Mouse (Mus musculus) left cerebral cortex, postnatal 14 days (tissue): Measurements from ENCODE around the gene Rap1gap. TPM values are rescaled to one million over a fixed set of nuclear protein-coding genes. Genes with fewer than 3 reads are reported as not detected.

ENCODE experiments used
- DNase-seq, 2 experiments: peaks; one replicate each; pipeline ENCODE4 v3.0.0; 2021 to 2022; ENCODE audit warnings: low spot score in 2 of 2, mixed read lengths in 1 of 2
- intact Hi-C: fragments of 180-260 bp; cut with DNase I; formaldehyde crosslinking; loops from one replicate; pipeline ENCODE4 v1.15.1; 2025
- total RNA-seq, 2 experiments: library from RNA; stranded (reverse); gene quantifications; 2 replicates each; pipeline ENCODE4 v1.2.3; 2021

The Rap1gap gene
- total RNA-seq, 2 experiments from 2014 or later, result 268 to 296 TPM

- intact Hi-C loops, result no loop called here
These were observed 18.5 kb downstream of the Rap1gap start for GRCm38 (mm10) chr4:137682961-137683453.

GRCm38 (mm10) chr4:137684830-137685343 is 20.4 kb downstream of the Rap1gap start:
- intact Hi-C loops, result no loop called here
- DNase-seq, result no peak

More at GRCm38 (mm10) chr4:137682961-137683453, 18.5 kb downstream of the Rap1gap start:
- no peak for DNase-seq

- intact Hi-C loops, result no loop called here
- DNase-seq, result no peak
These were observed 21.8 kb downstream of the Rap1gap start for GRCm38 (mm10) chr4:137686303-137686702.

- intact Hi-C loops, result no loop called here
These were observed 22.8 kb downstream of the Rap1gap start for GRCm38 (mm10) chr4:137687234-137687825.

GRCm38 (mm10) chr4:137692107-137692902 is 27.8 kb downstream of the Rap1gap start:
- peak in 1 of 2 experiments; percentile 55 for DNase-seq

More at GRCm38 (mm10) chr4:137687234-137687825, 22.8 kb downstream of the Rap1gap start:
- no peak for DNase-seq

GRCm38 (mm10) chr4:137695300-137695699 is 30.8 kb downstream of the Rap1gap start:
- no peak for DNase-seq
- intact Hi-C loops, result no loop called here

More at GRCm38 (mm10) chr4:137692107-137692902, 27.8 kb downstream of the Rap1gap start:
- intact Hi-C loops, result no loop called here

GRCm38 (mm10) chr4:137695900-137696299 is 31.4 kb downstream of the Rap1gap start:
- no peak for DNase-seq
- intact Hi-C loops, result no loop called here

- intact Hi-C loops, result no loop called here
- DNase-seq, result no peak
These were observed 32.8 kb downstream of the Rap1gap start for GRCm38 (mm10) chr4:137697156-137697885.

GRCm38 (mm10) chr4:137698076-137698985 is 33.8 kb downstream of the Rap1gap start:
- no peak for DNase-seq
- intact Hi-C loops, result no loop called here

- no peak for DNase-seq
- intact Hi-C loops, result no loop called here
These were observed 35.0 kb downstream of the Rap1gap start for GRCm38 (mm10) chr4:137699264-137700211.

- DNase-seq, result no peak
- intact Hi-C loops, result no loop called here
These were observed 36.4 kb downstream of the Rap1gap start for GRCm38 (mm10) chr4:137700960-137701359.

- no peak for DNase-seq
- intact Hi-C loops, result no loop called here
These were observed 38.6 kb downstream of the Rap1gap start for GRCm38 (mm10) chr4:137703077-137703476.

GRCm38 (mm10) chr4:137704561-137704960 is 40.0 kb downstream of the Rap1gap start:
- intact Hi-C loops, result no loop called here
- DNase-seq, result no peak

GRCm38 (mm10) chr4:137705379-137705778 is 40.9 kb downstream of the Rap1gap start:
- DNase-seq, result no peak
- intact Hi-C loops, result no loop called here

GRCm38 (mm10) chr4:137706510-137706909 is 42.0 kb downstream of the Rap1gap start:
- DNase-seq, result no peak
- intact Hi-C loops, result no loop called here

GRCm38 (mm10) chr4:137707216-137707990 is 42.9 kb downstream of the Rap1gap start:
- intact Hi-C loops, result no loop called here
- DNase-seq, result peak in 1 of 2 experiments; percentile 69

- intact Hi-C loops, result no loop called here
- no peak for DNase-seq
These were observed 48.4 kb downstream of the Rap1gap start for GRCm38 (mm10) chr4:137712963-137713362.
